Mouse (Mus musculus) right cerebral cortex, postnatal 25 days (tissue): Measurements from ENCODE around the gene Slc24a2.

Source experiments
- DNase-seq: peaks from one replicate; pipeline ENCODE4 v3.0.0; 2022

Gene Slc24a2

DNA sequence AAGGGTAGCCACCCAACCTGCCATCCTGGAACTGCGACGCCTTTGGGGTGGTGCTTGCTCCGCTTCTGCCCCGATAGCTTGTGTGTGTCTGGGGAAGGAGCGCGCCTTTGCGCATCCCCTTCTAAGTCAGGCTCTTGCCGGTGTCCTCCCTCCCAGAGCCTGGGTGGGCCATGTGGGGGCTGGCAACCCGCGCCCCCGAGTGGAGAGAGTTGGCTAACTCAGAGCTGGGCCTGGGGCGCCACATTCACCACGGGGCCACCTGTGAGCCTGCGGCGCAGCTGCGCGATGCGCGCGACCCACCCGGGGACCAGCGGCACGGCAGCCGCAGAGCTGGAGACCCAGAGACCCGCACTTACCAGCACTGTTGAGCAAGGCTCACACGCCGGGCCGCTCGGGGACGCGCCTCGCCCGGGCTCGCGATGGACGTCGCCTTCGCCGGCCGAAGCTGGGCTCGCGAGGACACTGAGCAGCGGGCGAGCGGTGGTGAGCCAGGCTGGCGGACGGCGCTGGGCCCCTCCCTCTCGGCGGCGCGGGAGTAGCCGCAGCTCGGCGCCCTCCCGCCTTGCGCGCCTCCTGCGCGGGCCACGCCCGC is at the start of gene Slc24a2:
Slc24a2 (minus strand) TSS at position 518 of the 592 bp plus-strand sequence.
- peak; percentile 78 for DNase-seq

DNA sequence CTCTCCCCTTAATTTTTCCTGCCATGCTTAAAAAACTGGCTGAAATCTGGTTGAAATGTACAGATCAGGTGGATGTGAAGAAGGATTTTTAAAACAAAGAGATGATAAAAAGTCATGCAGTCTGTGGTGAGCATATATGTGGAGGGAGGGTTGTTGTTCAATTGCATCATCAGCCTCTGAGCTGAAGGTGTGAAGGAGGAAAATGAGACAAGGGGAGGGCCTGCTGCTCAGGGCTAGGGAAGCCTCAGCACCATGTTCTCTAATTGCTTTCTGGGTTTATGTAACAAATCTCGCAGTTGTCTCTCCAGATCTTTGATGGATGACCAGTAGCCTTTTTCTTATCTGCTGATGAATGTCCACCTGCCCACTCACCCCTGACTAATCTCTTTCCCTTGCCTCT is 44.5 kb upstream of the Slc24a2 start:
- no peak for DNase-seq

DNA sequence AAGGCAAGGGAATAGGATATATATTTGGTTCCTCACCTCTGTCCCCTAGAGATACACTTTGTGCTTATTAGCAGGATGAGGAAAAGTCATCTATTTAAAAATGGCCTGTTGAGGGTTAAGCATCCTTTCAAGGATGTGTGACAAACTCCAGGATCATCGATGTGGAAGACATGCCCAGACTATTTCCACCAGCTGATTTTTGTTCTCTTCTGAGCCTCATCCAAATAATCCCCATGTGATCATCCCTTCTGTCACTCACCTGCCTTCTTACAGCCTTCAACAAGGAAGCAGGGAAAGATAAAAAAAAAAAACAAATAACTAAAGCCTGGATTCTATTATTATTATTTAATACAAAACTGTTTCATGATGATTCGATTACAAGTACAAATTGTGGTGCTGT is 44.0 kb upstream of the Slc24a2 start:
- no peak for DNase-seq

DNA sequence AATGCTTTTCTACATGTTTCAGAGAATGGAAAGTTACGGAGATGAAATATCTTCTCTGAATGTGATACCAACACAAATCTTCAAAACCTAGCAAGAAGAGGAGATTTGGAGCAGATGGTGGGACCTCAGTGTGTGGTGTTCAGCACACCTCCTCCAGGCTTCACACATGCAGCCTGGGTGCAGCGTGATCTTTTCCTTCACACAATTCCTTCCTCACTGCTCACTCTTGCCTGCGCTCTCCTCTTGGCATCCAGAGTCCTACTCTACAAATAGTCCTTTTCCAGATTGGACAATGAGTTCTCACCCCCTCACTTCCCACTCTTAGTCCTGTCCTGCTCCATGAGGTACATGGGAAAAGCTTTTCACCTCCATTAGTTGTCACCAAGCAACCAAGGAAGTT is 43.2 kb upstream of the Slc24a2 start:
- DNase-seq = peak; percentile 55

DNA sequence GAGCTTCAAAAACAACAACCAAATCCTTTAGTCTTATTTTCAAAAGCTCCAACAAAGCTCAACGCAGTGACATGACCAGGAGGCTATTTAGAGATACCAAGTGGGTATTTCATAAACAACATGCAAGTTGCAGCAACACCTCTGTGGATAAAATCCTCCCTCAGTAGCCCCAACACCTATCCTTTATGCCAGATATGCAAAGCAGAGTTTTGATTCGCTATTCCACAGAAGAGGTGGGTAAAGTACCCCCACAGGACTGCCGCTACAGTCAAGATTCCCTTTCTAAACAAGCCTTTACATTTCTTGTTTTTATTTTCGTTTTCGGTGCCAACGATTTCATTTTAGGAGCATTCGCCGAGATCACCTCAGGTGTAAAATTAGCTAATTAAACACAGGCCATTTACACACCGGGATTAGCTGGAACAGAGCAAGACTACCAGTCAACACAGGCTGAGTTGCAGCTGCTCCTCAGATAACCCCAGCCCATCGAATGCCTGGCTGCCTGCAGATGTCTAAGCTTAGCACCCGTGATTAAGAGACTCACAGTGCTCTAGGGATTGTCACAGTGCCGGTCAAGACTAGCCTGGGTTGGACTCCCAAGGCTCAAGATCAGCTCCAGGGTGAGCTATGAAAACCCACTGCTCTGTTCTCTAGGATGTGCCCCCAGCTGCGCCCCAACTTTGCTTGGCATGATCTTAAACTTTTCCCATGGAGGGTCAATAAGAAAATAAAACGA is 885 bp downstream of the Slc24a2 start:
- no peak for DNase-seq

DNA sequence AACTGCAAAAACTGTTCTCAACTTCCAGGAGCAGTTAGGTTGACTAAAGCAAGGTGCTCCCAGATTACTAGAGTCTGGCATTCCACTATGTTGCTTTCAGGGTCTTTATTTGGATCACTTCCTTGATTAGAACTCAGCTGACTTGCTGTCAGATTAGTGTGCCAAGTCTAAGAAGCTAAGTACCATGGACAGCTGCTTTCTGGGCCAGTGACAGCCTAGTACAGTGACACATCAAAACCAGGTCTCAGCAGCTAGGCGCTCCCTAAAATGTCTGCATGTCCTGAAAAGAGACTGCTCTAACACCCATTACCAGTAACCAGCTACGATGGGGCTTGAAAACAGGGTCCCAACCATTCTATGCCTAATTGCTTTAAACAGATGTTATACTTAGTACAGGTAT is 8.7 kb downstream of the Slc24a2 start:
- DNase-seq = no peak

DNA sequence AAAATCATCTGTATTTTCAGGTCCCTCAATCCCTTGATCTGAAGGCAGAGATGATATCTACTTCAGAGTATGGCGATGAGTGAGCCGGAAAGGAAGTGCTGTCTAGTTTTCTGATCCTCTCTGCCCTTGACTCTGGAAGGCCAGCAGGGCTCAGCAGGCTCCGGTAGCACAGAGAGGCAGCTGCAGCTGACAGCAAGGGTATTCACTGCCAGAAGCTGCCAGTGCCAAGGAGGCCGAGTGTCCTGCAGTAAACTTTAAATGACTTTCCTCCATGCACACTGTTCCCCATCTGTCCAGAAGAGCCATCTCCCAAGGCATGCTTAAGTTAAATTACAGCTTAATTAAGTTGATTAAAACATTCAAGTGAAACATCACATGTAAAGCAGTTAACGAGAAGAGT is 12.1 kb downstream of the Slc24a2 start:
- no peak for DNase-seq

DNA sequence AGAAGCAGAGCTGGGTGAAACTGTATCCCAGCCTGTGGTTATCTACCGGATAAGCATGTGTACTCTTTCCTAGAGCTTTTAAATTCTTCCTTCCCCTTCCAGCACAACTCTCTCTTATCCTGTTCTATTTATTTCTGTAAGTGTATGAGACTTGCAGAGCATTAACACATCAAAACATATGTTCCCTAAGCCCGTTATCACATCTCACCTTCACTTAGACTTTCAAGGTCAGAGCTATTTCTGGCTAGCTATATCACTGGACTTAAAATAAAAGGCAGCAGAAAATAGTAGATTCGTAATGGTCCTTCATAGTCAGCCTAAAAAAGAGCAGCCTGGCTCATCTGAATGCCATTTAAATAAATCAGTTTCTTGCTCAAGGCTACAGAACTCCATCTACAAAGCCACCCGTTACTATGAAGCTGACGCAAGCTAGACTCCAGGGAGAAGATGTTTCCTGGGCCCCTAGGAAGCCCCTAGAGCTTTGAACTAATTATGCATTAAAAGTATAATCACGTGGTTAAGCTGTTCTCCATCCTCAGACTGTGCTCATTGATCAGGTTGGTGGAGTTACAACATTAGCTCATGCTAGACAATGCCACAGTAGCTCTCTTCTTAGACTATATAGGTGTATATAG is 18.8 kb downstream of the Slc24a2 start:
- no peak for DNase-seq

DNA sequence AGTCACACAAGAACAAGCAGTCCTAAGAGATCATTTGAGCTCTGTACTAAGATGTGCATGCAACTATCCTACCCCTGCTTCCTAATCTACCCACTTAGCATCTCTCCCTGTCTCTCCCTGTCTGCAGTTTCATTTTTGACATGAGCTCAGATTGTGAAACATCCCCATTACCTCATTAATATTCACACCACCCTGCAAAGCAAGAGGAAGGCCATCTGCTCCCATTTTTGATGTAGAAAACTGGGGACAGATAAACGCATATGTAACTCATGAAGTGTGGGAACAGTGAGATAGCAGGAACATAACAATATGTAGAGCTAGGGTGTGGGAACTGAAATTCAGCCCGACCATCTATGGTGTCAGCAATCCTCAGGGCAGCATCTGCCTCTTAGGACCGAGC is 19.7 kb downstream of the Slc24a2 start:
- DNase-seq = no peak

DNA sequence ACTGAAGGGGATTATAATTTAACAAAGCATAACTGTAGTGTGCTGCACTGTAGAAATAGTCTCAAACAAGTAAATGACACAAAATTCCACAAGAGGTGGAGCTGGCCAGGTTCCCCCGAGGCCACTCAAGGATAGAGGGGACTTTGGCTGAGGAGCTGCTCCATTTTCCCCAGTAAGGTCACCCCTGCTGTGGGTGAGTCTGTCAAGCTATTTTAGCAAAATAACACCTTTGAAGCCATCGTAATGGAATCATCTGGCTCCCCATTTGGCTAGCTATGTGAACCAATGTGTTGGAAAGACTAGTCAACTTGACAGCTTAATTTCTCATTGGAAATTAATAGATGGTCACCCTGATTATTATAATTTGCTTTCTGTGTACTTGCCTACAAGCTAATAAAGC is 28.2 kb downstream of the Slc24a2 start:
- DNase-seq = no peak

DNA sequence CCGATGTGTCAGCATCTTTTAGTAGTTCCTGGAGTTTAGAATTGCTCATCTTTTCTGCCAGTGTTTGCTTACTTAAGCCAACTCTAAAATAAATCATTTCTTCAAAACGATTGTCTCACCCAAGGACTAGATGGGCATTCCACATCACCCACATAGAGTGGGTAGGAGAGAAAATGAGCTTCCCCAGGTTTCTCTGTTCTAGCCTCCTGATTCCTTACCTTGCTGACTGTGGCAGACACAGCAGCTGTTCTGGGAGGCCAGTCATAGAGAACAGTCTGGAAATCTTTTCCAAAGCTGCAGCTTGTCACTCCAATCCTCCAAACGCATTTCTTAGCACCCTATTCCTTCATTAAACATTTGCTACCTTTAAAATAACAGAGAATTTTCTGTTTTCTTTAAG is 29.0 kb downstream of the Slc24a2 start:
- DNase-seq = no peak

DNA sequence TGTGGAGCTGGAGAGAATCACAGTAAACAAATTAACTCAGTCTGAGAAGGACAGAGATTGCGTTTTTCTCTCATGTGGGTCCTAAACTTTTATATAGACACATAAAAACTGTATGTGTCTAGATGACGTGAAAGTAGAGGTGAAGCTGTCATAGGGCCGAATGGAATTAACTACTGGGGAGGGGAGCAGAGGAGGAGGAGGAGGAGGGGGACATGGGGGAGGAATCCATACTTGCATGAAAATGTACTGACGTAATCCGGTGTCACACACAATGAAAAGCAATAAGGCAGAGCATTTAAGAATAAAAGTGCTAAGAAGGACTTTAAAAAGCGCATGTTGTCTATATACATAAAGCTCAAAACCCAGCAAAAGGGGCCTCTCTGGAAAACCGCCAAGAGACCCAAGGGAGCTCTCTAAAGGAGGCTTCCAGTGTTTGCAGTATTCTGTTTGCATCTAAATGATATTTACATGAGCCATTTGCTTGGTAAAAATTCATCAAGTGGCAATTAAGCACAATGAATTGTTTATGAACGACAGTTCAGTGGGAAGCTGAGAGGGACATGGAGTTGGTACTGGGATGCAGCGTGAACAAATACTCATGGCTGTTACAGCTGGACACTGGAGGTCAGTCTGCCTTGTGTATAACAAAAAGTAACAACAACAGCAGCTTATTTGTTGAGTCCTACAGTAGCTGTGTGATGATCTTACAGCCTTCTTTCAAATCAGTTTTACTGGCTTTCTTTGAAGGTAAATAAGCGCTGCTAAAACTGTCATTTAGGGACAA is 45.9 kb downstream of the Slc24a2 start:
- no peak for DNase-seq

DNA sequence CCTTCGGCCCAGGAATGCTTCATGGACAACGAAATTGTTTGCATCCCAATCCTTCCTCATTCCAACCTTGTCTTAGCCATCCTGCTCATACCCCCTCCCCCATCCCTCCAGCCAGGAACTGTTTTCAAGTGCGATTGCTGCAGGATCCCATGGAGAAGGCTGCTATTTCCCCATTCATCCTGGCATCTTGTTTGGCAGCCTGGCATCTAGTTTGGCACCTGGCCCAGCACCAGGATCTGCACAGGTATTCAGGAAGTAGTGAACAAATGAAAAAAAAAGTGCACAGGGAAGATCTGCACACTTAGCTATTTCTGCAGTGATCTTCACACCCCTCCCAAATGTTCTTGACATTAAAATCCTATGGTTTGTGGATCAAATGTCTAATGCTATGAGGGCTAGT is 53.2 kb downstream of the Slc24a2 start:
- no peak for DNase-seq

DNA sequence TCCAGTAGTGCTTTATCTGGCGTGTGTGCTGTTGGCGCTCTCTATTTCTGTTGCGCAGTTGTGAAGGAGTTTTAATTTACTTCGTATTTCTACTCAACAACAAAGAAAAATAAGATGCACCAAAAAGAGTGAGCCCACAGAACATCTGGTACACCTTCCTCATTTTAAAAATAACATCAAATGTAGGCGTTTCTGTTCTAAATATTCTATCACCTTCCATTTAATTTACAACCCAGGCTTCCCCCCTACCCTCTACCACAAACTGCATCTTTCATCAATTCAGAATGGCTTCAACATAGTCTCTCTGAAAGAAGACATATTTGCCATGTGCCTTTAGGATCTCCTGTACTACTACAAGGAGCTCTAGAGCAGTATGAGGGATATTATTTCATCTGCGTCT is 66.3 kb downstream of the Slc24a2 start:
- DNase-seq = no peak

DNA sequence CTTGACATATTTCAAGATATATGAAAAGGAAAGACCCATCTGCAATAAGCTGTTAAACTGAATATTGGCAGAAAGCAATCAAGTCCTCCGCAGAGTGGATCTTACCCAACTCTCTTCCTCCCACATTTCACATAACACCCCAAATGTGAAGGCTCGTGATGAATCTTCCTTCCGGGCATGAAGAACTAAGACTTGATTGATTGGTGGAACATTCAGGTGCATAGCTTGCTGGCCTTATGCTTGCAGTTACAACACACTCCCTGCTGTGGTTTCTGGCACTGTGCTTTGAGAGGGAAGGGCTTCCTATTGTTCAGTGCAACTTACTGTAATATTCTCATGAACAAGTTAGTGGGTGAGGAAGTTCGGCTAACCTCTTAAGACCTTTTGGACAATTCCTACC is 72.2 kb downstream of the Slc24a2 start:
- DNase-seq = no peak

DNA sequence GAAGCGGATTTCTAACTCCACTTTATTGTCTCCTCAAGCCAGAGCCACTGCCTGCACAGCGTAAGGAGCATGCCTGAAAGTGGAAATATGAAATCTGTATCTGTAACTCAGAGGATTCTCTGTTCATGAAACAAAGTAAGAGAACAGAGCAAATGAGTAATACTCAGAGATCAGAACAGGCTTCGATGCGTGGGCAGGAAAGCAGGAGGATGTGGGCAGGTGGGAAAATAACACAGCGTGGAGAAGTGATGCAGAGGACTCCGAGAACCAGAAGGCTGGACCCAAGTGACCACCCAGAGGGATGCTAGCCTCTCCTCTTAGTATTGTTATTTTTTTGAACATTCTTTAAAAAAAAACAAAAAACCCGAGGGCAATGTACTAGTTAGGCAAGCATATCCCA is 78.3 kb downstream of the Slc24a2 start:
- peak; percentile 49 for DNase-seq

DNA sequence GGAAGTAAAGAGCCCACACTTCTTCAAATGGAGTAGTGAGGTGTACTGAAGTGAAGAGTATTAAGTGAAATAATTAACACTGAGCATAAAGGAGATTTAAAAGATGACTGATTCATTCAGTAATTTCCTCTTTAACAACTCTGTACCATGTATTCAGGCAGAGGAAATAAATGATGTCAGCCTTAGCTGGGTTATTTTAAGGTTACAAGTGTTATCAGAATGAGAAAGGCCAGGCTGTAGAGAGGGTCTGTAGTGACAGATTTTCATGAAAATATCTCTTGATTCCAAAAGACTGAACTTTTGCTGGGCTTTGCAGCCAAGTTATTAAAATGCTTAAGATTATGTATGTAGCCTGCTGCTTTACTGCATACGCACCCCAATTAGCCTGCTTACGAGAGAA is 80.7 kb downstream of the Slc24a2 start:
- no peak for DNase-seq

DNA sequence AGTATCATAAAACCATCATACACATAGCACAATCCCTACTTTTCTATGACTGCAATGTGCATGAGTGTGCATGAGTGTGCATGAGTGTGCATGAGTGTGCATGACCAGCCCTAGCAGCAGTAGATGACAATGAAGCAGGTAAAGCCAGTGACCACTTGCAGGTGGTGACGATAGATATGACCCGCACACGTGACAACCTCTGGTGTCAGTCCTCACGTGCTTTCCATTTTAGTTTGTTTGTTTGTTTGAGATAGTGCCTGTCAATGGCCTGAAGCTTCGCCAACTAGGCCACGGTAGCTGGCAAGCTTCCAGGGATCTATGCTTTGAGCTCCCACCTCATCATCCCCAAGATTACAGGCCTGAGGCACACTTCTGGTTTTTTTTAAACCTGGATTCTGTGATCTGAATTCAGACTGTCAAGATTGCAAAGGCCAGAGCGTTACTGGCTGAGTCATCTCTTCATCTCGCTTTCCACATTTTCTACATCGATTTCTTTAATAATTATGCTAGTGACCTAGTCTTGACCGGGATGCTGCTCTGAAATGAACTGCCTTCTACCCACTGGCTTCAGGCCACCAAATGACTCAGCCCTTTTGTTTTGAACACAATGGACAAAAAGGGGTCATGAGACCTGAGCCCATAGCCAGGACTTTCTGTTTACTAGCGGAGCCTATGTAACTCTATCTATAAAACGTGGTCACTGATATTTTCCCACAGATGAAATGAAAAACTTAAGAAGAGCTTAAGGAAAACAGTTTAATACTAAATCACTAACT is 88.5 kb downstream of the Slc24a2 start:
- DNase-seq = no peak

DNA sequence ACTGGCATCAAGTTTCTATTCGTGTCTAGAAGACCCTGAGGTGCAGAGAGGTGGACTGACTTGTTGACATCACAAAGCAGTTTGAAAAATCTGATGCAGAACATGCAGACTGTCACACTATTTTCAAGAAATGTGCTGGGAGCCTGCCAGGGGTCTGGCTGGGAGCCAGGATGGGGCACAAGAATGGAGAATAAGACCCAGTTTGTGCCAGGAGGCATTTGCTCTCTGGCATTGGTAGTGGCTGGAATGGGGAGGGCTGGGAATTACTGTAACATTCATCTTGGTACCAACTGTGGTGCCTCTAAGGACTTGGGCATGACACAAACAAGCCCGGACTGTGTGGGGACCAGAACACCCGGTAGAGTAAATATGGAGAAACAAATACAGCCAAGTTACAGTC is 89.4 kb downstream of the Slc24a2 start:
- peak; percentile 23 for DNase-seq

DNA sequence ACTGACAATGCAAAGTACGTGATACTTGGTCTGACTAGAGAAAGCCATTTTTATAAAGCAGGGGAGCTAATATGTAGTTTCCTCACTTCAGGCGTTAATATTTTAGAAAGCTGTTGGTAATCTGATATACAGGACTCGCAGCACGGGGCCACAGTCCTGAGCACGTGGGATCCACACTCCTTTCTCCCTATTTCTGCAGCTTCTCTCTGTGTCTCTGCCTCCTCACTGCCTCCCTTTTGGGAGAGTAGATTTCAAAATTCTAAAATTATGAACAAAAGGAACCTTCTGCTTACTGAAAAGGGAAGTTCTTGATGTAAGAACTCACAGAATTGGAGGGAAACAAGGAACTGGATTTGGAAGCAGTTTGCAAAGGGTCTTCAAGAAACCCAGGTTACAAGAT is 97.8 kb downstream of the Slc24a2 start:
- no peak for DNase-seq

DNA sequence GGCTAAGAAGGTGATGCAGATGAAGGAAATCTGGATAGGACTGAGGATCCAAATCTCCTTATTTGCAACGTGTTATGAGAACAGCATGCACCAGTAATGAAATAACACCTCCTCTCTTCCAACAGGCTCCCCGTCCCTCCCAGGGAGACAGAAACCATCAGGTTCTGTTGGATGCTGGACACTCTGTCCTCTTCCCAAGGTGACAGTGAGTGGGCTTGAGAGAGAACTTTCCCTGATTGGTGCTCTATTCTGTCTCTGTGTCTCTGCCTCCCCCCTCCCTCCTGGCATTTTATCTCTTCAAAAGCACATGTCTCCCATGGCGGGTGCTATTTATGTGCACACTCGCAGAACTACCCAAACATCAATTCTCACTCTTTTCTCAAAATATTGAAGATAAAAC is 103.5 kb downstream of the Slc24a2 start:
- DNase-seq = peak; percentile 38

DNA sequence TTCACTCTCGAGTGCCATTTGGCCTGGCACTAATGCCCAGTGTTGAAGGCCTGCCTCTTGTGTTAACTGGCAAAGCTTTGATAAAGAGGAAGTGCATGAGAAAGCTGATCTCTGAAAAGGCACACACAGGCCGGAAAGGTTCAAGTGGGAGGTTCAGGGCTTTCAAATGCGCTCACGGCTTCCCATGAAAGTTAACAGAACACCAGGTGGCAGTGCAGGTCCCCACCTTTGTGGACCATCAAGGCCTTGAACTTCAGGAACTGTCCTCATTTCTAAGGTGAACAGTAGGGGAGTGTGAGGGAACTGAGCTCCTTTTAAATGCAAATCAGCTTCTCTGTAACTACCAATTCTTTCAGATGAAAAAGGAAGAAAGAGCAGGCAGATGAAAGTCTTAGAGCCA is 110.5 kb downstream of the Slc24a2 start:
- no peak for DNase-seq

DNA sequence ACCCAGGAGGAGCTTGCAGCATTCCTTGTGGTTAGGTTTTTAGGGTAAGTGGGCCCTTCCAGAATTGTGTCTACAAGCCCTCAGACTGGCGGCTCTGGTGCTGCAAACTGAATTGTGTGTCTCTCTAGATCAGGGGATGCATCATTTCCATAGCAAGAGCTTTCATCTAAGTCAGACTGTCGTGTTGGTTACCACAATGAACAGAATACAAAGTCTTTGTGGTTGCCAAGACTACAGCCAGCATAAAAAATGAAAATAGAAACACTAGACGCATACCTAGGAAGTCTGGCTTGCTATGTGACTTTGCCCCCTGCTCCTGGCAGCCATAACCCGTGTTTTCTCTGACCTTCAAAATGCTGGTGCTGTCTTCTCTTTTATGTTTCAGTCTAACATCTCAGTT is 114.6 kb downstream of the Slc24a2 start:
- no peak for DNase-seq
